ENCODE assay signal across 10 mouse cellular contexts in genomic region chr11:107513047-107513446, GRCm38 (mm10). TPM values are rescaled to one million over a fixed set of nuclear protein-coding genes. Genes with fewer than 3 reads are reported as not detected.
DNase-seq lines count a peak whose midpoint lies in the region; ATAC-seq lines count a peak whose summit lies in the region.
"Had no signal": no experiment of that assay in that cellular context is flagged by ENCODE, and none has a peak within 500 bp of the region (broad histone marks: within the 10 kb centered on the region; RNA-seq: fewer than 3 reads in every experiment).

No protein-coding gene starts in this region.

- peaks cover 22% of the 10 kb centered on the region for H3K4me1 ChIP-seq in embryonic facial prominence, embryonic 13.5 days
- H3K4me1 ChIP-seq in embryonic facial prominence, embryonic 10.5 days: peaks cover 20% of the 10 kb centered on the region

- H3K9me3 ChIP-seq in embryonic facial prominence, embryonic 13.5 days: no peaks in the 10 kb centered on the region
- H3K9me3 ChIP-seq in embryonic facial prominence, embryonic 10.5 days: no peaks in the 10 kb centered on the region
- H3K9me3 ChIP-seq: liver, embryonic 15.5 days had no signal

- no peak overlapping the region for H3K9ac ChIP-seq in embryonic facial prominence, embryonic 13.5 days
- H3K9ac ChIP-seq: liver, embryonic 15.5 days had no signal

- H3K4me3 ChIP-seq in embryonic facial prominence, embryonic 13.5 days: no peak overlapping the region
- no peak overlapping the region for H3K4me3 ChIP-seq in embryonic facial prominence, embryonic 10.5 days
- H3K4me3 ChIP-seq: liver, embryonic 15.5 days had no signal

- WGBS in embryonic facial prominence, embryonic 13.5 days: 69% methylated on average over 10 of the region's 10 CpGs
- 85% methylated on average over 10 of the region's 10 CpGs for WGBS in embryonic facial prominence, embryonic 10.5 days

- no peaks in the 10 kb centered on the region for H3K36me3 ChIP-seq in embryonic facial prominence, embryonic 13.5 days
- no peaks in the 10 kb centered on the region for H3K36me3 ChIP-seq in embryonic facial prominence, embryonic 10.5 days (replicated peaks)
- H3K36me3 ChIP-seq: liver, embryonic 15.5 days had no signal

- ATAC-seq in embryonic facial prominence, embryonic 13.5 days (ENCODE audit: insufficient number of reproducible peaks, insufficient read depth, low FRiP score, low TSS enrichment, low read depth): no peak

- no peak for DNase-seq in embryonic facial prominence, embryonic 10.5 days (ENCODE audit: low spot score)
- DNase-seq in layer of hippocampus, postnatal 10 days (ENCODE audit: low spot score in 2 of 2): peak; percentile 23 to 47
- DNase-seq in layer of hippocampus, adult 11-12 months (ENCODE audit: low spot score): no peak
- DNase-seq in ZHBTc4 (ENCODE audit: low read depth, low spot score): peak; percentile 34
- peak; percentile 23 for DNase-seq in heart, postnatal 4 days
- no peak for DNase-seq in retina, postnatal 1 day
- DNase-seq in embryo, embryonic 9.5 days (ENCODE audit: extremely low spot score): no peak
- DNase-seq: right cerebral cortex, postnatal 25 days had no signal

- H3K4me2 ChIP-seq in embryonic facial prominence, embryonic 13.5 days: no peak overlapping the region
- H3K4me2 ChIP-seq: liver, embryonic 15.5 days had no signal

- 0 out of 2 replicates have a peak overlapping the region, but pooled peaks have one; percentile 22 for H3K27ac ChIP-seq in embryonic facial prominence, embryonic 13.5 days
- no peak overlapping the region for H3K27ac ChIP-seq in embryonic facial prominence, embryonic 10.5 days (replicated peaks)
- H3K27ac ChIP-seq: liver, embryonic 15.5 days had no signal

- H3K27me3 ChIP-seq in embryonic facial prominence, embryonic 13.5 days: 0 out of 2 replicates have a peak, but pooled peaks cover 9% of the 10 kb centered on the region
- peaks cover 17% of the 10 kb centered on the region for H3K27me3 ChIP-seq in embryonic facial prominence, embryonic 10.5 days (replicated peaks; ENCODE audit: low read depth, poor library complexity, severe bottlenecking)

RNA-seq across cellular contexts. Expression of gene Psmd12, which starts 33.8 kb away (rescaled TPM):
- 164 and 168 TPM in 2 replicates for polyA plus RNA-seq in embryonic facial prominence, embryonic 13.5 days (2015; fragmentation: Nextera tagmentation; extraction: Ambion mirVana)
- 221 and 225 TPM in 2 replicates for polyA plus RNA-seq in embryonic facial prominence, embryonic 10.5 days (2016; fragmentation: Nextera tagmentation; extraction: Ambion mirVana)
- total RNA-seq in layer of hippocampus, postnatal 10 days (2021): 10 to 100 TPM; 78.5 to 86.2 TPM
- total RNA-seq in heart, postnatal 4 days (2021): 10 to 100 TPM; 83.0 to 83.3 TPM

RNA-seq across cellular contexts. Expression of gene Helz, which starts 34.7 kb away (rescaled TPM):
- polyA plus RNA-seq in embryonic facial prominence, embryonic 13.5 days (2015; fragmentation: Nextera tagmentation; extraction: Ambion mirVana): 20.2 and 24.4 TPM in 2 replicates
- 24.1 and 26.6 TPM in 2 replicates for polyA plus RNA-seq in embryonic facial prominence, embryonic 10.5 days (2016; fragmentation: Nextera tagmentation; extraction: Ambion mirVana)
- total RNA-seq in layer of hippocampus, postnatal 10 days (2021): 10 to 100 TPM; 34.1 to 37.9 TPM
- total RNA-seq in heart, postnatal 4 days (2021): 10 to 100 TPM; 26.0 to 27.4 TPM

RNA-seq across cellular contexts. Expression of gene Pitpnc1, which starts 42.5 kb away (rescaled TPM):
- polyA plus RNA-seq in embryonic facial prominence, embryonic 13.5 days (2015; fragmentation: Nextera tagmentation; extraction: Ambion mirVana): 32.1 and 36.3 TPM in 2 replicates
- 37.1 and 42.5 TPM in 2 replicates for polyA plus RNA-seq in embryonic facial prominence, embryonic 10.5 days (2016; fragmentation: Nextera tagmentation; extraction: Ambion mirVana)
- total RNA-seq in layer of hippocampus, postnatal 10 days (2021): 10 to 100 TPM; 60.3 to 65.2 TPM
- 10 to 100 TPM; 68.1 to 75.2 TPM for total RNA-seq in heart, postnatal 4 days (2021)

Comparison
In these comparisons a context has a peak if more than half of its experiments do, and no peak if none do; other contexts are left out.
1. DNase-seq: peak in layer of hippocampus, postnatal 10 days (2 of 2), ZHBTc4 (single experiment) and heart, postnatal 4 days (single experiment); none in embryonic facial prominence, embryonic 10.5 days (single experiment), layer of hippocampus, adult 11-12 months (single experiment), retina, postnatal 1 day (single experiment) and embryo, embryonic 9.5 days (single experiment).